Mouse (Mus musculus): ENCODE results near the gene Sema4a. TPM values are rescaled to one million over a fixed set of nuclear protein-coding genes. Genes with fewer than 3 reads are reported as not detected.

Gene Sema4a
- 23.1 and 24.5 TPM in 2 replicates for polyA plus RNA-seq (2015; fragmentation: Nextera tagmentation; extraction: Ambion mirVana)

- H3K4me3 ChIP-seq = no peak within 1 kb of the TSS
- no peak for ATAC-seq (ENCODE audit: insufficient number of reproducible peaks, low FRiP score, low TSS enrichment, low read depth)
- H3K9ac ChIP-seq = no peak within 1 kb of the TSS
- H3K27ac ChIP-seq = no peak within 1 kb of the TSS; the same call in 1 of the 2 replicates
- H3K4me1 ChIP-seq = peaks cover 24% of the 10 kb centered on the region
- no peaks in the 10 kb centered on the region for H3K9me3 ChIP-seq
- H3K36me3 ChIP-seq = no peaks in the 10 kb centered on the region
- H3K27me3 ChIP-seq = peaks cover 4% of the 10 kb centered on the region
- WGBS = 32% methylated on average over 12 of the region's 12 CpGs
- peak within 1 kb of the TSS; percentile 15; the same call in 1 of the 2 replicates for H3K4me2 ChIP-seq
Observed at GRCm38 (mm10) chr3:88460983-88461696, at the start of gene Sema4a. Gene Sema4a (minus strand): TSS chr3:88461182.

DNA sequence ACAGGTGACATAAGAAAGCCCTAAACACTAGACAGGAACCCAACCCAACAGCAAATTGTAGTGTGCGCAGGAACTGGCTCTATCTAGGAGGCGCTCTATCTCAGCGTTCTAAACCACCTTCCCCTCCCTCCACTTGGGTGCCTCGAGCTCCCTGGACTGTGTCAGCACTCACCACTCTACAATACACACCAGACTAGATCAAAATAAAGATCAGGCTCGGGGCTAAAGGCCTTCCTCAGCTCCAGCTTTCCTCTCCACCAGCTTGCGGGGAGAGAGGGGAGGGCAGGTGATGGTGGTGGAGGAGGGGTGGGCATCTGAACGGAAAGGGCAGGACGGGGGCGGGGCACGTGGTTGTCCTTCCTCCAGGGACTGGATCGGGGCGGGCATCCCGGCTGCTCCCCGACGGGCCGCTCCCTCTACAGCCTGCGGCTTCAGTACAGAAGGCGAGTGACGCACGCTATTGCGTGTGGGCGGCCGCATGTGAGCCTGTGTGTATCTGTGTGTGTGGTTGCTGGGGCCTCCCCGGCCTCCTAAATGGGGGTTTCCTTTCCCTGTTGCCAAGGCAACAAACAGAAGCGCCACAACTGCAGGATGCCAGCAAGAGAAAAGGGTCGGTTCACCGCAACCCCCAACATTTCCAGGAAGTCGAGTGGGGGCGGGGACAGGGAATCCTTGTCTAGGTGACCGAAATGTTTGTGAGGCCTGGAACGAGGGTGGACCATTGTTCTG, 48.9 kb upstream of the Sema4a start, which contains the start of gene Lmna:
TSS of gene Lmna (minus strand) at position 265 of the 729 bp plus-strand sequence.
- H3K4me1 ChIP-seq = peaks cover 86% of the 10 kb centered on the region
- H3K4me2 ChIP-seq = peak within 1 kb of the TSS; percentile 48
- H3K27ac ChIP-seq = peak within 1 kb of the TSS; percentile 93
- H3K4me3 ChIP-seq = peak within 1 kb of the TSS; percentile 34
- H3K27me3 ChIP-seq = no peaks in the 10 kb centered on the region
- no peaks in the 10 kb centered on the region for H3K36me3 ChIP-seq
- H3K9me3 ChIP-seq = no peaks in the 10 kb centered on the region
- peak within 1 kb of the TSS; percentile 31; the same call in 1 of the 2 replicates for H3K9ac ChIP-seq
- ATAC-seq (ENCODE audit: insufficient number of reproducible peaks, low FRiP score, low TSS enrichment, low read depth) = peak; percentile 89
- 2% methylated on average over 29 of the region's 31 CpGs for WGBS

DNA sequence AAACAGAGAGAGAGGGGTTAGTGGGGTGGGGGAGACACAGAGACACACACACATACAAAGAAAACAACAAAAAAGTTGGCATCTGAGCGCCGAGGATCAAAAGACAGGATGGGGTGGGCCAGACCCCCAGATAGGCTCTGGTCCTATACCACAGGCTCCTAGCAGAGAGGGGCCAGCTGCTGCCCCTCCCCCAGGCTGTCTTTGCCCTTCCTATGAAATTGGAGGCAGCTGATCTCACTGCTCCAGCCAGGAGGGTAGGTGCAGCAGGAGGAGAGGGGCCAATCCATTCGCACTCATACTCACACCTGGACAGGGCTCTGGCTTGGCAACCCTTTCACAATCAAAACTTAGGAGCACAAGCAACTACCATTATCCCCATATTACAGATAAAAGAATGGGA, 48.3 kb upstream of the Sema4a start:
- 53% methylated on average over 3 of the region's 3 CpGs for WGBS
- peak overlapping the region; percentile 34 for H3K4me3 ChIP-seq
- H3K36me3 ChIP-seq = no peaks in the 10 kb centered on the region
- no peaks in the 10 kb centered on the region for H3K27me3 ChIP-seq
- H3K4me2 ChIP-seq = peak overlapping the region; percentile 48
- H3K4me1 ChIP-seq = peaks cover 85% of the 10 kb centered on the region
- no peak for ATAC-seq (ENCODE audit: insufficient number of reproducible peaks, low FRiP score, low TSS enrichment, low read depth)
- no peak overlapping the region for H3K9ac ChIP-seq
- H3K27ac ChIP-seq = peak overlapping the region; percentile 93
- H3K9me3 ChIP-seq = no peaks in the 10 kb centered on the region

GRCm38 (mm10) chr3:88505765-88506164, 44.8 kb upstream of the Sema4a start:
- 18% methylated on average over 7 of the region's 7 CpGs for WGBS
- ATAC-seq (ENCODE audit: insufficient number of reproducible peaks, low FRiP score, low TSS enrichment, low read depth) = peak; percentile 15; the same call in 1 of the 2 replicates
- Histone ChIP-seq H3K4me1 (peaks cover 69% of the 10 kb centered on the region), H3K27me3 (no peaks in the 10 kb centered on the region), H3K9ac (no peak overlapping the region), H3K9me3 (no peaks in the 10 kb centered on the region), H3K4me2 (peak overlapping the region; percentile 23; the same call in 1 of the 2 replicates), H3K27ac (peak overlapping the region; percentile 98), H3K4me3 (no peak overlapping the region), H3K36me3 (no peaks in the 10 kb centered on the region)

DNA sequence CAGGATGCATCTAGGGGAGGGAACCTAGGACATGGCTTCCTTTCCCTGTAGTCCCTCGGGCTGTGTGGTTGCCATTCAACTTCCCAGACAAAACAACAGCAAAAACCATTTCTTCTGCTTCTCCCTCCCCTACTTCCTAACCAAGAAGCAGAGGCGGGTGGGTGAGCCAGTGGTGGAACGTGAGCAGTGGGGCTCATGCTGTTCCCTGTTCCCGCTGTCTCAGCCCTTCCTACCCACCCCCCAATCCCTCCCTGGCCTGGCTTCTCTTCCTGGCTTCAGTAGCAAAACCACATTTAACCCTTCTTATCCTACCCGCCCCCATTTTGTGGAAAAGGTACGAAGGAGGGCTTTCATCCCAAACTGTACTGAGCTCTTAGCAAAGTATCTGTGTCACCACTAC, 44.1 kb upstream of the Sema4a start:
- Histone ChIP-seq H3K4me1 (peaks cover 69% of the 10 kb centered on the region), H3K27ac (peak overlapping the region; percentile 98), H3K9ac (no peak overlapping the region), H3K4me2 (peak overlapping the region; percentile 23; the same call in 1 of the 2 replicates), H3K27me3 (no peaks in the 10 kb centered on the region), H3K36me3 (peaks cover 2% of the 10 kb centered on the region), H3K9me3 (no peaks in the 10 kb centered on the region), H3K4me3 (no peak overlapping the region)
- no peak for ATAC-seq (ENCODE audit: insufficient number of reproducible peaks, low FRiP score, low TSS enrichment, low read depth)
- WGBS = 35% methylated on average over 6 of the region's 6 CpGs

GRCm38 (mm10) chr3:88503881-88504746, 43.1 kb upstream of the Sema4a start:
- peak overlapping the region; percentile 82 for H3K4me3 ChIP-seq
- WGBS = 21% methylated on average over 8 of the region's 8 CpGs

DNA sequence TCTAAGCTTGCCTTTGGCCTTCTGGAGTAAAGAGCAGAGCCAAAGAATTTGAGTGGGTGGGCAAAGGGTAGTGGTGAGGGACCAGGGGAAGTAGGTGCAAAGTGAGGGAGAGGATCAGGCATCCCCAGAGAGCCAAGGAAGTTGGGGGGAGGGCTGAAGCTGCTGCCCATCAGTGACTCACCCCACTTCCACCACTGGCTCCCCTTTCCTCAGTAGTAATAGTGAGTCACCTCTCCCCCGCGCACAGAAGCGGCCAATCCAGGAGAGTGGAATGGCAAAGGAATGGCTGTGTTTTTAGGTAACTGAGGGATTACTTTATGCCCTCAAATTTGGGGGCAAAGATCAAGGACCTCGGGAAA, 42.5 kb upstream of the Sema4a start:
- Histone ChIP-seq H3K36me3 (peaks cover 12% of the 10 kb centered on the region), H3K4me2 (peak overlapping the region; percentile 69), H3K4me3 (peak overlapping the region; percentile 82), H3K27me3 (no peaks in the 10 kb centered on the region), H3K4me1 (peaks cover 64% of the 10 kb centered on the region), H3K9ac (no peak overlapping the region), H3K27ac (peak overlapping the region; percentile 98), H3K9me3 (no peaks in the 10 kb centered on the region)
- peak; percentile 66 for ATAC-seq (ENCODE audit: insufficient number of reproducible peaks, low FRiP score, low TSS enrichment, low read depth)
- 10% methylated on average over 4 of the region's 4 CpGs for WGBS

More at GRCm38 (mm10) chr3:88503881-88504746, 43.1 kb upstream of the Sema4a start:
- peaks cover 8% of the 10 kb centered on the region for H3K36me3 ChIP-seq
- ATAC-seq (ENCODE audit: insufficient number of reproducible peaks, low FRiP score, low TSS enrichment, low read depth) = peak; percentile 22; the same call in 1 of the 2 replicates
- no peaks in the 10 kb centered on the region for H3K27me3 ChIP-seq
- peak overlapping the region; percentile 98 for H3K27ac ChIP-seq
- H3K4me2 ChIP-seq = peak overlapping the region; percentile 69
- peaks cover 65% of the 10 kb centered on the region for H3K4me1 ChIP-seq
- H3K9me3 ChIP-seq = no peaks in the 10 kb centered on the region
- H3K9ac ChIP-seq = no peak overlapping the region

- H3K4me2 ChIP-seq = peak overlapping the region; percentile 69
- peaks cover 65% of the 10 kb centered on the region for H3K4me1 ChIP-seq
- under 1% methylated on average over 55 of the region's 55 CpGs for WGBS
- H3K36me3 ChIP-seq = peaks cover 13% of the 10 kb centered on the region
- no peaks in the 10 kb centered on the region for H3K27me3 ChIP-seq
- no peaks in the 10 kb centered on the region for H3K9me3 ChIP-seq
- H3K4me3 ChIP-seq = peak overlapping the region; percentile 82
- H3K9ac ChIP-seq = peak overlapping the region; percentile 80
- ATAC-seq (ENCODE audit: insufficient number of reproducible peaks, low FRiP score, low TSS enrichment, low read depth) = peak; percentile 89
- peak overlapping the region; percentile 98 for H3K27ac ChIP-seq
Observed at GRCm38 (mm10) chr3:88502641-88503504, 41.9 kb upstream of the Sema4a start.

DNA sequence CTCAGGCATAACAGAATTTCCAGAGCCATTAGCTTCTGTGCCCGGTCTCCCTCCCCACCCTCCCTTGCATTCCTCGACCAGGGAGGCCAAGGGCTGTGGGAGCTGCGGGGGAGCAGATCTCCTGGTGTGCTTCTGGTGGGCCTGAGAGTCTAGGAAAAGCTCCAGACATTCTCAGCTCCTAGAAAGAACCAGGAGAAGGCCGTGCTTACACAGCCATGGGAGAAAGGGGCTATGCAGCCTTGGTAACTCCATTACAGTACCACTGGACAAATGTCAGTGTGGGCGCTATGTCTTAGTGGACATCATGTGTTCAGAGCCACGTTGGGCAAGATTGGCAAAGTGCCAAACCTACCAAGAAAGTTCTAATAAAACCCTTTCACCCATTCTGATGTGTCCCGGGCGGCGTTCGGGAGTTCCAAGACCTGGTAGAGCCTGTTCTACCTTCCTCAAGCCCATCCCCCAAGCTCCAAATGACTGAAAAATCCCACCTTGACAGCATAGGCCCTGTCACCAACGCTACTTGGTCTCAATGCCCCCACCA, 41.1 kb upstream of the Sema4a start:
- Histone ChIP-seq H3K9me3 (no peaks in the 10 kb centered on the region), H3K9ac (peak overlapping the region; percentile 80), H3K36me3 (peaks cover 20% of the 10 kb centered on the region), H3K27me3 (no peaks in the 10 kb centered on the region), H3K4me3 (peak overlapping the region; percentile 82), H3K4me1 (peaks cover 65% of the 10 kb centered on the region), H3K27ac (peak overlapping the region; percentile 98), H3K4me2 (peak overlapping the region; percentile 69)
- 6% methylated on average over 11 of the region's 11 CpGs for WGBS
- no peak for ATAC-seq (ENCODE audit: insufficient number of reproducible peaks, low FRiP score, low TSS enrichment, low read depth)

GRCm38 (mm10) chr3:88501366-88502030, 40.5 kb upstream of the Sema4a start:
- Histone ChIP-seq H3K36me3 (peaks cover 22% of the 10 kb centered on the region), H3K9me3 (no peaks in the 10 kb centered on the region), H3K4me2 (peak overlapping the region; percentile 69), H3K4me1 (peaks cover 62% of the 10 kb centered on the region), H3K4me3 (peak overlapping the region; percentile 82), H3K27ac (peak overlapping the region; percentile 98), H3K9ac (peak overlapping the region; percentile 80), H3K27me3 (no peaks in the 10 kb centered on the region)
- WGBS = 34% methylated on average over 6 of the region's 6 CpGs
- no peak for ATAC-seq (ENCODE audit: insufficient number of reproducible peaks, low FRiP score, low TSS enrichment, low read depth)
